Mouse (Mus musculus): Measurements from ENCODE around the gene Fancg.

Fancg gene

GRCm38 (mm10) chr4:43010161-43011038, at the start of gene Fancg:
Gene Fancg (minus strand): TSS chr4:43010506.
- in situ Hi-C loops (cut with MboI; ENCODE audit: low sequenced_read_pairs), result no loop called here

- in situ Hi-C loops (cut with MboI; ENCODE audit: low sequenced_read_pairs), result no loop called here
Observed at GRCm38 (mm10) chr4:43059697-43060096, 49.4 kb upstream of the Fancg start.

- in situ Hi-C loops (cut with MboI; ENCODE audit: low sequenced_read_pairs), result no loop called here
Observed at GRCm38 (mm10) chr4:43058753-43059654, 48.7 kb upstream of the Fancg start, which contains the start of gene Unc13b. Gene Unc13b (plus strand): TSS chr4:43058953.

GRCm38 (mm10) chr4:43058392-43058752, 48.1 kb upstream of the Fancg start:
- in situ Hi-C loops (cut with MboI; ENCODE audit: low sequenced_read_pairs), result no loop called here

GRCm38 (mm10) chr4:43057654-43058053, 47.3 kb upstream of the Fancg start:
- in situ Hi-C loops (cut with MboI; ENCODE audit: low sequenced_read_pairs), result no loop called here

GRCm38 (mm10) chr4:43052627-43053026, 42.3 kb upstream of the Fancg start:
- in situ Hi-C loops (cut with MboI; ENCODE audit: low sequenced_read_pairs), result no loop called here

- in situ Hi-C loops (cut with MboI; ENCODE audit: low sequenced_read_pairs), result no loop called here
Observed at GRCm38 (mm10) chr4:43047231-43047630, 36.9 kb upstream of the Fancg start.

GRCm38 (mm10) chr4:43046607-43047006, 36.3 kb upstream of the Fancg start:
- in situ Hi-C loops (cut with MboI; ENCODE audit: low sequenced_read_pairs), result no loop called here

GRCm38 (mm10) chr4:43045659-43046302, 35.5 kb upstream of the Fancg start, which contains the start of gene Fam214b:
Gene Fam214b (minus strand): TSS chr4:43046220.
- in situ Hi-C loops (cut with MboI; ENCODE audit: low sequenced_read_pairs), result no loop called here

- in situ Hi-C loops (cut with MboI; ENCODE audit: low sequenced_read_pairs), result no loop called here
Observed at GRCm38 (mm10) chr4:43045285-43045658, 35.0 kb upstream of the Fancg start.

GRCm38 (mm10) chr4:43044673-43045072, 34.4 kb upstream of the Fancg start:
- in situ Hi-C loops (cut with MboI; ENCODE audit: low sequenced_read_pairs), result no loop called here

GRCm38 (mm10) chr4:43043644-43044357, 33.5 kb upstream of the Fancg start:
- in situ Hi-C loops (cut with MboI; ENCODE audit: low sequenced_read_pairs), result no loop called here

GRCm38 (mm10) chr4:43040881-43041547, 30.7 kb upstream of the Fancg start:
- in situ Hi-C loops (cut with MboI; ENCODE audit: low sequenced_read_pairs), result no loop called here

GRCm38 (mm10) chr4:43040114-43040572, 29.8 kb upstream of the Fancg start:
- in situ Hi-C loops (cut with MboI; ENCODE audit: low sequenced_read_pairs), result no loop called here

GRCm38 (mm10) chr4:43039609-43040008, 29.3 kb upstream of the Fancg start:
- in situ Hi-C loops (cut with MboI; ENCODE audit: low sequenced_read_pairs), result no loop called here

- in situ Hi-C loops (cut with MboI; ENCODE audit: low sequenced_read_pairs), result no loop called here
Observed at GRCm38 (mm10) chr4:43038567-43039495, 28.5 kb upstream of the Fancg start.

GRCm38 (mm10) chr4:43037860-43038566, 27.7 kb upstream of the Fancg start:
- in situ Hi-C loops (cut with MboI; ENCODE audit: low sequenced_read_pairs), result no loop called here

- in situ Hi-C loops (cut with MboI; ENCODE audit: low sequenced_read_pairs), result no loop called here
Observed at GRCm38 (mm10) chr4:43036356-43036755, 26.1 kb upstream of the Fancg start.

All from CH12F3 (cell line).